Mouse (Mus musculus) G1E (cell line): Measurements from ENCODE around the gene Epb41l5. TPM values are rescaled to one million over a fixed set of nuclear protein-coding genes. Genes with fewer than 3 reads are reported as not detected.

Source experiments
- ATAC-seq: 2 replicates; pipeline ENCODE4 v1.8.0; 2016; ENCODE audit warnings: mild to moderate bottlenecking; ENCODE audit not compliant: insufficient number of reproducible peaks, poor library complexity, low FRiP score, severe bottlenecking; ENCODE audit errors: extremely low read depth
- DNase-seq: peaks from one replicate; pipeline ENCODE4 v3.0.0; 2012; ENCODE audit warnings: low spot score
- H3K27me3 ChIP-seq: 2 replicates; pipeline ENCODE4 v1.6.1; 2012; ENCODE audit warnings: mild to moderate bottlenecking, low read length, inconsistent platforms; ENCODE audit not compliant: insufficient read depth
- H3K36me3 ChIP-seq: replicated peaks from 2 replicates; pipeline ENCODE3; 2012; ENCODE audit warnings: mild to moderate bottlenecking, inconsistent platforms
- H3K4me1 ChIP-seq: 2 replicates; pipeline ENCODE4 v1.6.1; 2012; ENCODE audit warnings: low read depth, low read length, inconsistent platforms, mixed read lengths; ENCODE audit not compliant: insufficient read depth
- H3K4me3 ChIP-seq: 2 replicates; pipeline ENCODE4 v1.5.1; 2012; ENCODE audit warnings: low read depth, mild to moderate bottlenecking, inconsistent platforms, low read length, moderate library complexity, mixed read lengths
- H3K9me3 ChIP-seq: replicated peaks from 2 replicates; pipeline ENCODE4 v1.6.1; 2012; ENCODE audit warnings: inconsistent platforms
- CTCF ChIP-seq: IDR thresholded peaks from 2 replicates; pipeline ENCODE4 v1.5.1; 2012; ENCODE audit warnings: low read depth, low read length, inconsistent platforms, mixed read lengths
- GATA1 ChIP-seq: IDR thresholded peaks from 2 replicates; pipeline ENCODE4 v1.6.1; 2012; ENCODE audit warnings: borderline replicate concordance, low read length, inconsistent platforms, mixed read lengths
- GATA2 ChIP-seq: IDR thresholded peaks from 2 replicates; pipeline ENCODE4 v1.6.1; 2012; ENCODE audit warnings: low read depth, low read length, inconsistent platforms, borderline replicate concordance
- POLR2AphosphoS5 ChIP-seq: IDR thresholded peaks from 2 replicates; pipeline ENCODE4 v1.6.1; 2012; ENCODE audit warnings: low read depth, low read length, inconsistent platforms; ENCODE audit not compliant: insufficient replicate concordance
- TAL1 ChIP-seq: conservative IDR thresholded peaks from 2 replicates; pipeline ENCODE4 v1.6.1; 2012; ENCODE audit warnings: low read depth, low read length, inconsistent platforms, mixed read lengths
- polyA plus RNA-seq: library from polyadenylated mRNA; stranded (reverse); fragments of >175 nt; gene quantifications from 2 replicates; pipeline ENCODE4 v1.2.3, GENCODE M21; 2012
- total RNA-seq, 2 experiments: library from RNA; stranded (forward) in 1 of 2; stranded (reverse) in 1 of 2; fragments of 200-1000 nt in 1 of 2; fragments of >200 nt in 1 of 2; fragmentation: Nextera tagmentation in 1 of 2; gene quantifications; 2 replicates each; pipeline ENCODE4 v1.2.3; 2014 to 2017

Gene Epb41l5
- total and polyA plus RNA-seq, 3 experiments: 7.4 to 81.8 (median 22.5) TPM

DNA sequence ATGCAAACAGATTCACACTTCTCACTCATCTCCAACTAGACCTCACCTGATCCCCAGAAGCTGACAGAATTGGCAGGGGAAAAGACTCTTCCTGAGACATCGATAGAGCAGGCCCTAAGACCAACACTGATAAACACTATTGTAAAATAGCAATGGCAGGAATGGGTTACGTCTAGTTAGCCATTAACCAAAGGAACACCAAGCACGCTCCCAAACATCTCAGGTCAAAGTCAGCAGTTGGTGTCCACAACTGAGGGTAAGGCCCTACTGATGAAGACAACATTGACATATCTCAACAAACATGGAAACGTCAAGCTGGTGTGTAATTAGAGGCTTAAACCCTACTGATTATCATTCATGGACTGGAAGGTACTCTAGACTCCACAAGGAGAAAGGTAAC, 83.3 kb downstream of the Epb41l5 start:
- peaks cover 42% of the 10 kb centered on the region for H3K36me3 ChIP-seq
- H3K4me1 ChIP-seq: peaks cover 3% of the 10 kb centered on the region; the same call in 1 of the 2 replicates
- DNase-seq: no peak
- TF ChIP-seq TAL1: no peak
- no peak for TF ChIP-seq POLR2AphosphoS5
- H3K9me3 ChIP-seq: no peaks in the 10 kb centered on the region
- H3K4me3 ChIP-seq: no peak overlapping the region
- no peak for ATAC-seq
- no peaks in the 10 kb centered on the region for H3K27me3 ChIP-seq

DNA sequence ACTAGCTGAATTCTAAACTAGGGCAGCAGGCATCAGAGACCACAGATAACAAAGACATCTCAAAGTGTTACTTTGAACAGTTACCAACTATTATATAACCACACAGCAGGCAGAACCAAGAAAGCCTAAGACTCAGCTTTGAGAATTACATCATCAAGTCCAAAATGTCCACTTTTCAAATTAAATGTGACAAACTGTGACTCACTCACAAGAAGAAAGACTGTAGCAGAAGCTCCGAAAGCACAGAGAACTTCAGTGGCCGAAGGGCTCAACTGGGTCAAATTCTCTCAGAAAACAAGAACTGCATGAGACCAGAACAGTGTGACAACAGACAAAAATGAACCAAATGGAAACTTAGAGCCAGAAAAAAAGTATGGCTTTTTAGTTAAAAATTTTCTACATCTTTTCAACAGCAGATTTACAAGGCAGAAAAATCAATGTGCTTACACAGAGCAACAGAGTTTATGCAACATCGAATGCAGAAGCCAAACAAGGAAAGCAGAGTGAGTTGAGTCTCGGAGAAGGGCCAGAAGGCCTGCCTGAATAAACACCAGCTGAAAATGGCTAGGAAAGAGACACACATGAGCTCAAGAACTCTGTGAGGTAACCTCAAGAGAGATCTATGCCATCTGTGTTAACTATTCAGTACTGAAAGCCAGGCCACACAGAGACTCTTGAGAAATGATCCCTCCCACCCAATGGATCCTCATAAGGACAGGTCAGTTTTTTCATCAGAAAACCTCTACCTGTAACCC, 91.0 kb downstream of the Epb41l5 start:
- no peaks in the 10 kb centered on the region for H3K27me3 ChIP-seq
- ATAC-seq: no peak
- no peak for DNase-seq
- TF ChIP-seq GATA1 (no peak), TAL1 (no peak), CTCF (no peak), POLR2AphosphoS5 (no peak), GATA2 (no peak)
- no peak overlapping the region for H3K4me3 ChIP-seq
- H3K36me3 ChIP-seq: peaks cover 64% of the 10 kb centered on the region
- no peaks in the 10 kb centered on the region for H3K9me3 ChIP-seq
- no peaks in the 10 kb centered on the region for H3K4me1 ChIP-seq

DNA sequence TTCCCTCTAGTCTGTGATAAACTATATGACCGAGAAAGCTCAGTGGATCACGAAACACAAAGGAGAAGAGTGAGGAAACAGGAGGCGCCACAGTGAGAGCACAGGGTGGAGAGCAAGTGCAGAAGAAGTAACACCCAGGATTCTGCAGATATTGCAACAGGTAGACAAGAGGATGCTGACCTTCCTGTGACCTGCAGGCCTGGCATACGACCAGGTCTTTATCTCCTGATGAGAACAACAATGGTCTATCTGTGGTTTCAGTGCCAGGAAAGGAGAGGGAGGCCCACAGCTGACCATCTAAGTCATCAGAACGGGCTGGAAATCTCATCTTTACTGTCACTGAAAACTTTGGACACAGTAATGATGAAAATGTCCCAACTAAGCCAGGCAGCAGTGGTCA, 93.1 kb downstream of the Epb41l5 start:
- H3K27me3 ChIP-seq: no peaks in the 10 kb centered on the region
- H3K4me3 ChIP-seq: no peak overlapping the region
- ATAC-seq: no peak
- DNase-seq: no peak
- no peaks in the 10 kb centered on the region for H3K9me3 ChIP-seq
- no peaks in the 10 kb centered on the region for H3K4me1 ChIP-seq
- TF ChIP-seq CTCF (no peak), TAL1 (no peak)
- H3K36me3 ChIP-seq: peaks cover 76% of the 10 kb centered on the region

DNA sequence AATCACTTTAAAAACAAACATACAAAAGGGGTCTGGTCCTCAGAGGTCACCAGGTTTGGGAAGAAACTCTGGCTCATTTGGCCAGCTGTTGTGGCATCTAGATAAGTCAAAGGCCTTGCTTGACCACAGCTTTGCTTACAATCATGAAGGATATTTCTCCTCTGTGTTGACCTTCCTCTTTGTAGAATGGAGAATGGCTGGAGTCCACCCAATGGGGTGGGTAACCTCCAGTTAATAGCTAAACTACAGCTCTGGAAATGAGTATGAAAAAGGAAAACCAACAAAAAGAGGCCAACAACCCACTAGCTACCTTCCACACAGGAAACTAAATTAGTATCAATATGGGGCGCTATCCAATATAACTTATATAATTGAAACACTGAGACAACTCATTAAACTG, 97.1 kb downstream of the Epb41l5 start:
- Histone ChIP-seq H3K4me1 (peaks cover 2% of the 10 kb centered on the region; the same call in 1 of the 2 replicates), H3K4me3 (no peak overlapping the region), H3K36me3 (peaks cover 85% of the 10 kb centered on the region), H3K27me3 (no peaks in the 10 kb centered on the region), H3K9me3 (no peaks in the 10 kb centered on the region)
- ATAC-seq (no peak), DNase-seq (no peak)
- TF ChIP-seq GATA2 (no peak), POLR2AphosphoS5 (no peak), TAL1 (no peak), CTCF (no peak), GATA1 (no peak)

DNA sequence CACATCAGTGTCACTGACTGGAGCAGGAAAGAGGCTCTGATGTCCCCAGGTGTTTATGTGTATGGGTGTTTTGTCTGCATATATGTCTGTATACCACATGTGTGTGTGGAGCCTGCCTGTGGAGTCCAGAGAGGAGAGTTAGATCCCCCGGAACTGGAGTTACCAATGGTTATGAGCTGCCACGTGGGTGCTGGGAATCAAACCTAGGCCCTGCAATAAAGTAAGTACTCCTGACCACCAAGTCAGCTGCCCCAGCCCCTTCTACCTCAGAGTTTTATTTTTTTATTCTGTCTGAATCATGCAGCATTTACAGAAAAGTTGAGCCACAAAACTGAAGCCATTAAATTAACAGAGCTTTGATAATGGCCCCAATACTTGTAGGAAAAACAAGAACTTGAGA, 98.7 kb downstream of the Epb41l5 start:
- DNase-seq (no peak), ATAC-seq (no peak)
- peaks cover 12% of the 10 kb centered on the region for H3K4me1 ChIP-seq
- TF ChIP-seq GATA2 (no peak), GATA1 (no peak), POLR2AphosphoS5 (no peak), TAL1 (no peak), CTCF (no peak)
- peaks cover 86% of the 10 kb centered on the region for H3K36me3 ChIP-seq
- no peak overlapping the region for H3K4me3 ChIP-seq
- H3K27me3 ChIP-seq: no peaks in the 10 kb centered on the region
- H3K9me3 ChIP-seq: no peaks in the 10 kb centered on the region

DNA sequence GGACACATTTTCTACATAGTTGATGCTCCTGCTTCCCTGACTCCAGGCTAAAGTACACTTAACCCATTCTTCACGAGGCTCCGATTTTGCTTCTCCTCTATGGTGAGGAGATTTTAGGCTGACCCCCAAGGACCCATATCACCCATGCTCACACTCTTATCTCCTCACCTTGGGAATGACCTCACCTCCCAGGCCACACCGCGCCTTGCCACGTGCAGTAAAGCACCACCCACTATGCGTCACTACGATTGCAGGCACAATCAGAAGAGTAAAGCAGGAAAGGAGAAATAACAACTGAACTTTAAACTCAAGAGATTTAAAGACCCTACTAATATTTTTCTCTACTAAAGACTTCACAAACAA, 99.5 kb downstream of the Epb41l5 start:
- Histone ChIP-seq H3K27me3 (no peaks in the 10 kb centered on the region), H3K36me3 (peaks cover 85% of the 10 kb centered on the region), H3K4me1 (peaks cover 20% of the 10 kb centered on the region), H3K9me3 (no peaks in the 10 kb centered on the region), H3K4me3 (no peak overlapping the region)
- TF ChIP-seq GATA2 (no peak), TAL1 (no peak), POLR2AphosphoS5 (no peak), GATA1 (no peak), CTCF (no peak)
- ATAC-seq: no peak
- no peak for DNase-seq
